Mouse (Mus musculus): ENCODE data around the gene Bbs4.

- TF ChIP-seq CTCF (IDR thresholded peaks at IDR 0.05; ENCODE audit: extremely low read depth, insufficient read length, insufficient replicate concordance, low read depth, low read length) = no peak
- TF ChIP-seq POLR2A (IDR thresholded peaks at IDR 0.05; ENCODE audit: low read depth, low read length) = no peak
These were observed 16.3 kb upstream of the Bbs4 start for GRCm38 (mm10) chr9:59369646-59370045.
